Mouse (Mus musculus) heart, embryonic 14.5 days (tissue): Measurements from ENCODE around the gene Dot1l. TPM values are rescaled to one million over a fixed set of nuclear protein-coding genes. Genes with fewer than 3 reads are reported as not detected.

ENCODE experiments used
- ATAC-seq: fragments of 200-750 bp; cut with Nextera tagmentation; 2 replicates; pipeline ENCODE4 v1.8.0; 2017; ENCODE audit warnings: low read depth, moderate TSS enrichment; ENCODE audit not compliant: insufficient number of reproducible peaks, insufficient read depth, low FRiP score
- H3K27ac ChIP-seq, 2 experiments: fragments of 200-500 bp in 1 of 2; fragments of 300-500 bp in 1 of 2; sonication (generic) in 1 of 2; replicated peaks in 1 of 2; 2 replicates each; pipeline ENCODE4 v1.5.1; 2012 to 2014; ENCODE audit warnings: low read depth in 2 of 2, low read length in 2 of 2, control low read depth in 1 of 2, mild to moderate bottlenecking in 1 of 2, mixed read lengths in 1 of 2; ENCODE audit not compliant: control insufficient read depth in 1 of 2, insufficient read depth in 1 of 2
- H3K27me3 ChIP-seq: fragments of 300-500 bp; sonication (generic); 2 replicates; pipeline ENCODE4 v1.6.1; 2014; ENCODE audit warnings: mild to moderate bottlenecking, low read length, control low read depth; ENCODE audit not compliant: control insufficient read depth, insufficient read depth
- H3K36me3 ChIP-seq: fragments of 300-500 bp; sonication (generic); 2 replicates; pipeline ENCODE4 v1.6.1; 2014; ENCODE audit warnings: mild to moderate bottlenecking, control low read depth, low read length, mixed read lengths; ENCODE audit not compliant: control insufficient read depth, insufficient read depth
- H3K4me1 ChIP-seq, 2 experiments: fragments of 200-500 bp in 1 of 2; fragments of 300-500 bp in 1 of 2; sonication (generic) in 1 of 2; 2 replicates each; pipeline ENCODE4 v1.6.1; 2012 to 2014; ENCODE audit warnings: low read length in 2 of 2, control low read depth in 1 of 2, mixed read lengths in 1 of 2; ENCODE audit not compliant: control insufficient read depth in 2 of 2, insufficient read depth in 2 of 2
- H3K4me2 ChIP-seq: fragments of 300-500 bp; sonication (generic); 2 replicates; pipeline ENCODE4 v1.6.1; 2014; ENCODE audit warnings: mild to moderate bottlenecking, low read length
- H3K4me3 ChIP-seq, 2 experiments: fragments of 200-500 bp in 1 of 2; fragments of 300-500 bp in 1 of 2; sonication (generic) in 1 of 2; 2 replicates each; pipeline ENCODE4 v1.5.1; 2012 to 2014; ENCODE audit warnings: low read length in 2 of 2, mild to moderate bottlenecking in 2 of 2, control low read depth in 1 of 2, low read depth in 1 of 2, moderate library complexity in 1 of 2; ENCODE audit not compliant: control insufficient read depth in 1 of 2, insufficient read depth in 1 of 2
- H3K9ac ChIP-seq: fragments of 300-500 bp; sonication (generic); 2 replicates; pipeline ENCODE4 v1.6.1; 2014; ENCODE audit warnings: mild to moderate bottlenecking, low read length
- H3K9me3 ChIP-seq: fragments of 300-500 bp; sonication (generic); 2 replicates; pipeline ENCODE4 v1.6.1; 2016; ENCODE audit warnings: low read length, control low read depth; ENCODE audit not compliant: control insufficient read depth
- WGBS: fragments of 180-500 bp; shearing (Covaris S2); extraction: QIAGEN DNeasy Blood & Tissue Kit; methylation state at CpG from one replicate; pipeline ENCODE4 v1.1.7; 2014; 5-methylcytosine and 5-hydroxymethylcytosine counted together
- polyA plus RNA-seq: library from polyadenylated mRNA; unstranded; fragments of >200 nt; fragmentation: Nextera tagmentation; extraction: Ambion mirVana; gene quantifications from 2 replicates; pipeline ENCODE4 v1.2.1, GENCODE M21; 2014

The Dot1l gene
- polyA plus RNA-seq, 1 experiment from 2014 or later, result 26.5 TPM

DNA sequence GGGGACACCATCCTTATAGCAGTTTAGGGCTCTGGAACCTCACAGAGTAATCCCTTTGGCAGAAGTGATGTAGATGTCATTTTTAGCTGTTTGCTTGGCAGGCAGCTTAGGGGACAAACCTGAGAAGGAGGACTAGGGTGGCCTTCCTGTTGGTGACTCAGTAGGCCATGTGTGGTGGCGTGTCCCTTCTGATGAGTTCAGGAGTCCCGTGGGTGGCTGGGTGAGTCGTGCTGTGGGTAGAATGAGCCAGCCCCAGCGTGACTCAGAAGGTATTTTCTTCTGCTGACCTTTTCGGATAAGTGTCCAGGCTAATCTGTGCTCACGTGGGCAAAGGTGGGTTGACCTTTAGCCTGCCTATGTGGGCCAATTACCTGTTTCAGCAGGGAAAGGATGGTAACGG lies 3.6 kb downstream of the Dot1l start:
- WGBS, result 52% methylated on average over 7 of the region's 7 CpGs
- peak overlapping the region; percentile 98; the same call in 1 of the 2 replicates for H3K9ac ChIP-seq

DNA sequence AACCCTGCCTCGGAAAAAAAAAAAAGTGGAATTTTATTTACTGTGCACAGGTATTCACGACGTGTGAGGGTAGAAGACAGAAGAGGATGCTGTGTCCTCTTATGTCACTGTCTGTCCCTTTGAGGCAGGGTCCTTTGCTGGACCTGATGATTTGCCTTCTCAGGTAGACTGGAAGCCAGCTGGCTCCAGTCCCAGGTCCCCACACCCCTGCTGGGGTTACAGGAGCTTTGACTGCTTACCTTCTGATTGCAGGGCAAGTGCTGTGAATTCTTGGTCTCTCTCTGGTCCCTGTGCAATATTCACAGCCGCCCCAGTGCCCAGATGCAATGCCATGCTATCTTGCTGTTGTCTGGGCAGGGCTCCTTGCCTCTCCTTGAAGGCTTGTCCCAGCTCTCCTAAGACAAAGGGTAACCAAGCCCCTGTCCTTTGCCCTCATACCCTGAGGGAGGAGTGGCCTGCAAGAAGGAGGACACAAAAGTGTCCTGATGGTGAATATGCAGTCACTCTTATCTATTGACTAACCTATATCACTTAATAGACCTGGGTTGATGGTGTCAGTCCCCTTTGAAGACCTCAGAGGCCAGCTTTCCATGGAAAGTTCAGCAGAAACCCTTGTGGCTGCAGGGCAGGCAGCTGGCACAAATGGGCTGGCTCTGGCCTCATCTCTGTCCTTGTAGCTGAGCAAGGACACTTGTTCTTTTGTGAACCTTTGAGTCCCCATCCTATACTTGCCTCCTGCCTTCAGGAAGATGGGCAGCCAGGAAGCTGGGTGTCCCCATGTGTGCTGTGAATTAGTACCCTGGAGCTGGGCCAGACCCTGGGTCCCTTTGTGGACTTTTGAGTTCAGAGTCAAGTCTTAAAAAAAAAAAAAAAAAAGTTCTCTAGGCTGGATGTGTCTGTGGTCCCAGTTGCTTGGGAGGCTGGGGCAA lies 5.9 kb downstream of the Dot1l start:
- 69% methylated on average over 4 of the region's 4 CpGs for WGBS
- peak overlapping the region; percentile 11; the same call in 1 of the 2 replicates for H3K4me2 ChIP-seq
- peak overlapping the region; percentile 8 to 33; a peak in 1 of 4 replicates for H3K27ac ChIP-seq
- H3K27me3 ChIP-seq, result no peaks in the 10 kb centered on the region
- H3K4me1 ChIP-seq, result peaks cover 43 to 63% of the 10 kb centered on the region in 2 experiments
- peak overlapping the region; percentile 32; the same call in 1 of the 2 replicates for H3K9ac ChIP-seq
- no peak overlapping the region for H3K4me3 ChIP-seq
- peaks cover 18% of the 10 kb centered on the region for H3K36me3 ChIP-seq
- ATAC-seq, result no peak
- no peaks in the 10 kb centered on the region for H3K9me3 ChIP-seq

More for the DNA sequence above, 3.6 kb downstream of the Dot1l start:
- no peaks in the 10 kb centered on the region for H3K36me3 ChIP-seq
- peaks cover 43 to 62% of the 10 kb centered on the region in 2 experiments for H3K4me1 ChIP-seq
- H3K9me3 ChIP-seq, result no peaks in the 10 kb centered on the region
- H3K4me3 ChIP-seq, result no peak overlapping the region
- peak overlapping the region; percentile 15 to 87; a peak in 2 of 4 replicates for H3K27ac ChIP-seq
- H3K4me2 ChIP-seq, result peak overlapping the region; percentile 90; the same call in 1 of the 2 replicates
- no peaks in the 10 kb centered on the region for H3K27me3 ChIP-seq
- no peak for ATAC-seq

DNA sequence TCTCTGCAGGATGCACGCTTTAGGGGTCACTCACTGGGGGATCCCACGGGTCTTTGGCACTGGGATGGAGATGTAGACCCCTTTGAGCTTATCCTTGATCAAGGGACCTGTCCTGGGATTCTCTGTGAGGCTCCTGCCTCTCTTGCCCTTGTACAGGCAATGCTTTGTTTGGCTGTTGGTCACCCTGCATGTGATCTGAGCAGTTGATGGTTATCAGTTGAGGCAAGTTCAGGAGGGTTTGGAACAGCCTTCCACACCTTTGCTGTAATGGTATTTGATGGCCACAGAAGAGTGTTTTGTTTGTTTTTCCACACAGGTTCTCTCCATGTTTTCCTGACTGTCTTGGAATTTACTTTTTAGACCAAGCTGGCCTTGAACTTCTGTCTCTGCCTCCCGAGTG lies 6.8 kb downstream of the Dot1l start:
- Histone ChIP-seq H3K27ac (no peak overlapping the region), H3K9me3 (no peaks in the 10 kb centered on the region), H3K4me3 (no peak overlapping the region), H3K9ac (no peak overlapping the region), H3K27me3 (no peaks in the 10 kb centered on the region), H3K36me3 (peaks cover 27% of the 10 kb centered on the region), H3K4me1 (peaks cover 34 to 62% of the 10 kb centered on the region in 2 experiments), H3K4me2 (no peak overlapping the region)
- ATAC-seq, result no peak
- WGBS, result 59% methylated on average over 3 of the region's 3 CpGs

DNA sequence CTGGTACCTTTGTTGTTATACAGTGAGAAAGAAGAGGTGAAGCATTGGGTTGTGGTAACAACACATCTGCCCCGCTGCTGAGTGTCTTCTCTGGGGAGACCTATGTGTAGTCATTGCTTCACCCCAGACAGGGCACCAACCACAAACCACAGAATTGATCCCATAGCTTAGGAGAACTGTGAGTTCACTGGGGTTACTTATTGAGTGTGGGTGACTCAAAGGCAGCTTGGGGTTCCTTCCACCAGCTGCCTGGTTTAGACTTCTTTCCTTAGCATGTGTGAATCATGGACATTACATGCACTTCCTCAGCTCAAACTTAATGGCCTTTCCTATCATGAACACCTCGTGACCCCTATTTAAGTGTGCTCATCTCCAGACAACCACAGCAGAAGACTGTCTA lies 8.5 kb downstream of the Dot1l start:
- H3K9ac ChIP-seq, result no peak overlapping the region

DNA sequence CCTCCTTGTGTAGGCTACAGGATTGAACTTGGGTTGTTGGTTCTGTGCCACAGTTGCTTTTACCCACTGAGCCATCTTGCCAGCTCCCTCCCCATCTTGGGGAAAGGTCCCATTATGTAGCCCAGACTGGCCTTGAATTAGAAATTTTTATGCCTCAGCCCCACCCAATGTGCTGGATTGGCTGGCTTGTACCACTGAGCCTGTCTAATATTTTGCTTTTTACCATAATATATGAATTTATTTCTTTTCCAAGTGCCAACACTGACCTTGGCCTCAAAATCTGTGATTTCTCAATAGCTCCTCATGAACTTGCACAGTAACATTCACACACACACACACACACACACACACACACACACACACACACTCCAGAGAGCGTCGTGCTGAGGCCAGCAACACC lies 10.7 kb downstream of the Dot1l start:
- H3K4me1 ChIP-seq, result peaks cover 7 to 25% of the 10 kb centered on the region in 2 experiments
- no peak for ATAC-seq
- no peak overlapping the region for H3K4me3 ChIP-seq
- H3K27me3 ChIP-seq, result no peaks in the 10 kb centered on the region
- H3K36me3 ChIP-seq, result peaks cover 63% of the 10 kb centered on the region
- no peaks in the 10 kb centered on the region for H3K9me3 ChIP-seq
- H3K9ac ChIP-seq, result no peak overlapping the region
- 50% methylated on average over 2 of the region's 2 CpGs for WGBS
- no peak overlapping the region for H3K4me2 ChIP-seq
- no peak overlapping the region; a peak in 1 of 4 replicates for H3K27ac ChIP-seq

More for the DNA sequence above, 8.5 kb downstream of the Dot1l start:
- Histone ChIP-seq H3K4me3 (no peak overlapping the region), H3K9me3 (no peaks in the 10 kb centered on the region), H3K27me3 (no peaks in the 10 kb centered on the region), H3K36me3 (peaks cover 43% of the 10 kb centered on the region), H3K4me2 (no peak overlapping the region), H3K4me1 (peaks cover 19 to 46% of the 10 kb centered on the region in 2 experiments), H3K27ac (no peak overlapping the region)
- no peak for ATAC-seq
- 89% methylated on average over 2 of the region's 2 CpGs for WGBS

DNA sequence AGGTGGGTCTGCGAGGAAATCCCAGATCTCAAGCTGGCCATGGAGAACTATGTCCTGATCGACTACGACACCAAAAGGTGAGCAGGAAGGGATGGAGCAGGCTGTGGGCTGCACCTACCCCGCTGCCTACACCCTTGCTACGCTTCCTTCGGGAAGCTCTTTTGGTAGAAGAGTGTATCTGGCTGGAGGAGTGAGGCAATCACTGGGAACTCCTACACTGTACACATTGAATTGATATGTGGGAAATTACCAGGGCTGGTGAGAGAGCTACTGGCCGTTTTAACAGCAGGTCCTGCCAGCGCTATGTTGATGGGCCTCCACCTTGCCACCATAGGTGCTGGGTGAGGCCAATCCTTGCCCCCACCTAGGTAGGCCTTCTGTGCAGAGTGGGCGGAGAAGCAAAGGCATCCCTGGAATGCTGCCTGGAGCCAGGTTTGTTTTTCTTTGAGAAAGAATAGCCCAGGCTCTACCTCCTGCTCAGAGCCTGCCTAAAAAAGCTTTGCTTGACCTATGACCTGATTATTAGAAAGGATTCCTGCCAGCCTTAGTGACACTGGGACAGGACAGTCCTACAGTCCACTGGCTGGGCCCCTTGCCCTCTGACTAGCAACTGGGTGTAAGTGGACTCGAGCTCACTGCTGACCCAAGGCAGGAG lies 11.3 kb downstream of the Dot1l start:
- Histone ChIP-seq H3K4me3 (no peak overlapping the region), H3K9ac (no peak overlapping the region), H3K4me2 (no peak overlapping the region), H3K4me1 (peaks cover 3 to 20% of the 10 kb centered on the region in 2 experiments; a peak in 3 of 4 replicates), H3K27me3 (no peaks in the 10 kb centered on the region), H3K9me3 (no peaks in the 10 kb centered on the region), H3K27ac (no peak overlapping the region; a peak in 2 of 4 replicates), H3K36me3 (peaks cover 68% of the 10 kb centered on the region)
- ATAC-seq, result no peak
- WGBS, result 69% methylated on average over 10 of the region's 10 CpGs

DNA sequence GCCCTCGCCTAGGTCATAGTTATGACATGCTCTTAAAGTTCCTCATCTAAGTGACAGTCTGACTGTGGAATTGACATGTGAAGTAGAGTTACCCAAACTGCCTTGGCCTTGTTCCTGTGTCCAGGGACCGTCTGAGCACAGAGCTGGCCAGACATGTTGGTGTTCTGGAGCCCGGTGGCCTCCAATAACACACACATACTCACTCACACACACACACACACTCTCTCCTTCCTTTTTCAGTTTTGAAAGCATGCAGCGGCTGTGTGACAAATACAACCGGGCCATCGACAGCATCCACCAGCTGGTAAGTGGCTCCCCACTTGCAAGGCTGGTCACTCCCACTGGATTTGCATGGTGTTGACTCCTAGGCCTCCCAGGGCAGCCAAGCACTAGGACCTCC lies 13.4 kb downstream of the Dot1l start:
- Histone ChIP-seq H3K27ac (no peak overlapping the region), H3K27me3 (no peaks in the 10 kb centered on the region), H3K9ac (no peak overlapping the region), H3K4me2 (no peak overlapping the region), H3K4me1 (peaks cover 10 to 24% of the 10 kb centered on the region in 2 experiments), H3K36me3 (peaks cover 89% of the 10 kb centered on the region), H3K4me3 (no peak overlapping the region), H3K9me3 (no peaks in the 10 kb centered on the region)
- ATAC-seq, result no peak
- 80% methylated on average over 6 of the region's 6 CpGs for WGBS
